Mouse (Mus musculus) liver, adult 2 months (tissue): ENCODE measurements around the gene Atp1a2. TPM values are rescaled to one million over a fixed set of nuclear protein-coding genes. Genes with fewer than 3 reads are reported as not detected.
"Not testable (repeated sequence)": the region's sequence is repeated elsewhere in the genome, so short reads cannot be mapped to it uniquely, and the experiment has no call there.

Experiments used
- DNase-seq: peaks from one replicate; pipeline ENCODE4 v3.0.0-alpha.2; 2011; ENCODE audit warnings: low read depth, low spot score; ENCODE audit errors: extremely low read depth
- H3K27ac ChIP-seq: fragments of 200-500 bp; replicated peaks from 2 replicates; pipeline ENCODE4 v1.5.1; 2012; ENCODE audit warnings: low read depth, mild to moderate bottlenecking, control low read depth, inconsistent platforms, low read length; ENCODE audit not compliant: insufficient read depth
- H3K27me3 ChIP-seq: fragments of 200-500 bp; 2 replicates; pipeline ENCODE4 v1.6.1; 2012; ENCODE audit warnings: mild to moderate bottlenecking, moderate library complexity, low read length, inconsistent platforms; ENCODE audit not compliant: control insufficient read depth, insufficient read depth
- H3K36me3 ChIP-seq: fragments of 200-500 bp; 2 replicates; pipeline ENCODE4 v1.6.1; 2012; ENCODE audit warnings: low read length, inconsistent platforms; ENCODE audit not compliant: control insufficient read depth, insufficient read depth
- H3K4me1 ChIP-seq: fragments of 200-500 bp; 2 replicates; pipeline ENCODE4 v1.6.1; 2011; ENCODE audit warnings: low read length; ENCODE audit not compliant: control insufficient read depth, insufficient read depth
- H3K4me3 ChIP-seq: fragments of 200-500 bp; 2 replicates; pipeline ENCODE4 v1.5.1; 2011; ENCODE audit warnings: low read depth, mild to moderate bottlenecking, control low read depth, low read length, moderate library complexity; ENCODE audit not compliant: insufficient read depth
- H3K79me2 ChIP-seq: fragments of 200-500 bp; 2 replicates; pipeline ENCODE4 v1.6.1; 2012; ENCODE audit warnings: inconsistent platforms, mild to moderate bottlenecking, low read length, moderate library complexity; ENCODE audit not compliant: control insufficient read depth, insufficient read depth
- H3K9ac ChIP-seq: fragments of 200-500 bp; 2 replicates; pipeline ENCODE4 v1.6.1; 2012; ENCODE audit warnings: low read depth, mild to moderate bottlenecking, control low read depth, inconsistent platforms, low read length
- CTCF ChIP-seq: fragments of 200-500 bp; IDR thresholded peaks from 2 replicates; pipeline ENCODE4 v1.5.1; 2011; ENCODE audit warnings: low read depth, low read length, control low read depth
- POLR2A ChIP-seq: fragments of 200-500 bp; IDR thresholded peaks from 2 replicates; pipeline ENCODE4 v1.6.1; 2011; ENCODE audit warnings: low read length, control low read depth; ENCODE audit not compliant: insufficient read depth; ENCODE audit errors: extremely low read depth
- WGBS: fragments of 180-500 bp; shearing (Covaris S2); methylation state at CpG from one replicate; pipeline ENCODE4 v1.1.7; 2018; 5-methylcytosine and 5-hydroxymethylcytosine counted together
- polyA plus RNA-seq: library from polyadenylated mRNA; depleted of rRNA; stranded (reverse); fragments of >200 nt; gene quantifications from 2 replicates; pipeline ENCODE4 v1.2.3, GENCODE M21; 2012
- total RNA-seq: library from RNA; depleted of rRNA; stranded (reverse); fragments of >200 nt; gene quantifications from 2 replicates; pipeline ENCODE4 v1.2.3, GENCODE M21; 2014

Atp1a2 gene
- total and polyA plus RNA-seq, 2 experiments = 0.59 to 0.92 TPM

DNA sequence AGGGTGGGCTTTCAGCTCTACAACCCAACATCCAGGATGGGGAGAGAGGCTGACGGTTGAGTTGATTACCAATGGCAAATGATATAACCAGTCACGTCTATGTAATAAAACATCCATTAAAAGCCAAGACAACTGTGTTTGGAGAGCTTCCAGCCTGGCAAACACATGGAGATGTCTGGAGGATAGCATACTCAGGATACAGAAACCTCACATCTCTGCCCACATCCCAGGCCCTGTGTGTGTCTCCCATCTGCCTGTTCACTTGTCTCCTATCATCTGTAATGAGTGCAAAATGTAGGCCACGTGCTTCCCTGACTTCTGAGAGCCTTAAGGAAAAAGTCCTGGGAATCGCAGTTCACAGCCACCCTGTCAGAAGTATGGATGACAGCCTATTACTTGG is 50.6 kb downstream of the Atp1a2 start:
- no peak for TF ChIP-seq CTCF
- no peak for TF ChIP-seq POLR2A
- 81% methylated on average over 4 of the region's 4 CpGs for WGBS
- Histone ChIP-seq H3K27me3 (no peaks in the 10 kb centered on the region), H3K36me3 (no peaks in the 10 kb centered on the region), H3K27ac (no peak overlapping the region), H3K4me3 (no peak overlapping the region), H3K79me2 (no peaks in the 10 kb centered on the region), H3K9ac (no peak overlapping the region), H3K4me1 (no peaks in the 10 kb centered on the region)
- no peak for DNase-seq

- H3K27me3 ChIP-seq, DNase-seq, H3K9ac ChIP-seq, H3K79me2 ChIP-seq, H3K4me1 ChIP-seq, H3K27ac ChIP-seq, H3K4me3 ChIP-seq, H3K36me3 ChIP-seq: not testable (repeated sequence)
- 55% methylated on average over 23 of the region's 23 CpGs for WGBS
Measured at GRCm38 (mm10) chr1:172244645-172245044, 53.2 kb downstream of the Atp1a2 start.

- Histone ChIP-seq H3K4me1 (no peaks in the 10 kb centered on the region), H3K79me2 (no peaks in the 10 kb centered on the region), H3K9ac (no peak overlapping the region), H3K36me3 (no peaks in the 10 kb centered on the region), H3K27ac (no peak overlapping the region), H3K4me3 (no peak overlapping the region), H3K27me3 (no peaks in the 10 kb centered on the region)
- TF ChIP-seq POLR2A (no peak), CTCF (peak; percentile 56)
- no peak for DNase-seq
- WGBS = 39% methylated on average over 16 of the region's 16 CpGs
Measured at GRCm38 (mm10) chr1:172243547-172244205, 54.2 kb downstream of the Atp1a2 start.

- Histone ChIP-seq H3K27me3 (no peaks in the 10 kb centered on the region), H3K79me2 (no peaks in the 10 kb centered on the region), H3K36me3 (no peaks in the 10 kb centered on the region), H3K9ac (no peak overlapping the region), H3K27ac (no peak overlapping the region), H3K4me3 (no peak overlapping the region), H3K4me1 (no peaks in the 10 kb centered on the region)
- 76% methylated on average over 2 of the region's 2 CpGs for WGBS
- DNase-seq = no peak
- TF ChIP-seq CTCF (no peak), POLR2A (no peak)
Measured at GRCm38 (mm10) chr1:172242401-172242800, 55.5 kb downstream of the Atp1a2 start.

DNA sequence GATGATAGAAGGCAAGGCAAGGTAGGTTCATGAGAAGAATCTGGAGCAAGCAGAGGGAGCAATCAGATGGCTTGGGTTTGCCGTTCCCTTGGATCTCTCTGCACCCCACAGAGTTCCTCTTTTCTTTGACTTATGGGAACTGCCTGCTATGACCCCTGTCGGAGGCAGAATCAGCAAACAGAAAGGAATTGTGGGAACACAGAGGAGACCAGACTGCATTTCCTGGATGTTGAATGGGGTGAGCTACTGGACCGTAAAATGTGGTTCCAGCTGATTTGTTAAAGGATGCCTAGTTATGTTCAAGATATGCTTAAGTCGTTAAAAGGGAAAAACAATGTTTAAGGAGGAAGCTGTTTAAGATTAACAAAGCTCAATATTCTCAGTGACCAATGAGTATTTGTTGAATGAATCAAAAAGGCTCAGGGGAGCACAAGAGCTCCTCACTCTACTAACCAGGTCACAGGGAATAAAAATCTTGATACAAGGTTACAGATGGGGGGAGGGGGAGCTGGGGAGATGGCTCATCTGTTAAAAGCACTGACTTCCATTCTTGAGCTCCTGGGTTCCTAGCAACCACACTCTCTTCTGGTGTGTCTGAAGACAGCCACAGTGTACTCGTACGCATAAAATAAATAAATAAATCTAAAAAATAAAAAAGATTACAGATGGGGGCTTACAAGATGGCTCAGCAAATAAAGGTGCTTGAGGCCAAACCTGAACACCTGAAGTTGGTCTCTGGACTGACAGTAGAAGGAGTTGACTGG is 56.7 kb downstream of the Atp1a2 start:
- no peaks in the 10 kb centered on the region for H3K36me3 ChIP-seq
- H3K4me3 ChIP-seq = no peak overlapping the region
- no peaks in the 10 kb centered on the region for H3K27me3 ChIP-seq
- TF ChIP-seq CTCF (no peak), POLR2A (no peak)
- no peaks in the 10 kb centered on the region for H3K4me1 ChIP-seq
- no peaks in the 10 kb centered on the region for H3K79me2 ChIP-seq
- no peak overlapping the region for H3K9ac ChIP-seq
- peak; percentile 13 for DNase-seq
- H3K27ac ChIP-seq = no peak overlapping the region
- WGBS = 80% methylated on average over 6 of the region's 6 CpGs

DNA sequence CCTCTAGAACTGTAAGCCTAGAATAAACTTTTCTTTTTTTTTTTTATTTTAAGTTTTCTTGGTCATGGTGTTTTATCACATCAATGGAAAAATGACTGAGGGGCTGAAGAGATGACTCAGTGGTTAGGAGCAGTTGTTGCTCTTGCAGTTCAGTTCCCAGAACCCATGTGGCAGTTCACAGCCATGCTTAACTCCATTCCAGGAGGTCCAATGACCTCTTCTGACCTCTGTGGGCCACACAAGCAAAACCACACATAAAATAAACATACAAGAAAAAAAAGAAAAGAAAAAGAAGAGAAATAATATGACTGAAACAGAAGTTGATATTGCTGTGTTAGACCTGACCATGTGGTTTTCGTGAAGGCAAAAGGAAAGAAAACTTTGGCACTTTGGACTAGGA is 68.6 kb downstream of the Atp1a2 start:
- WGBS = 30% methylated on average over 1 of the region's 1 CpGs
- H3K4me3 ChIP-seq = no peak overlapping the region

More for the DNA sequence above, 68.6 kb downstream of the Atp1a2 start:
- Histone ChIP-seq H3K27ac (no peak overlapping the region), H3K4me1 (0 out of 2 replicates have a peak, but pooled peaks cover 1% of the 10 kb centered on the region), H3K79me2 (no peaks in the 10 kb centered on the region), H3K36me3 (no peaks in the 10 kb centered on the region), H3K27me3 (no peaks in the 10 kb centered on the region), H3K9ac (no peak overlapping the region)
- TF ChIP-seq CTCF = no peak
- TF ChIP-seq POLR2A = no peak
- DNase-seq = peak; percentile 59
